Mouse (Mus musculus): Measurements from ENCODE around the gene Adora3. TPM values are rescaled to one million over a fixed set of nuclear protein-coding genes. Genes with fewer than 3 reads are reported as not detected.

Gene Adora3
- polyA plus RNA-seq, 1 experiment: 0.39 TPM

DNA sequence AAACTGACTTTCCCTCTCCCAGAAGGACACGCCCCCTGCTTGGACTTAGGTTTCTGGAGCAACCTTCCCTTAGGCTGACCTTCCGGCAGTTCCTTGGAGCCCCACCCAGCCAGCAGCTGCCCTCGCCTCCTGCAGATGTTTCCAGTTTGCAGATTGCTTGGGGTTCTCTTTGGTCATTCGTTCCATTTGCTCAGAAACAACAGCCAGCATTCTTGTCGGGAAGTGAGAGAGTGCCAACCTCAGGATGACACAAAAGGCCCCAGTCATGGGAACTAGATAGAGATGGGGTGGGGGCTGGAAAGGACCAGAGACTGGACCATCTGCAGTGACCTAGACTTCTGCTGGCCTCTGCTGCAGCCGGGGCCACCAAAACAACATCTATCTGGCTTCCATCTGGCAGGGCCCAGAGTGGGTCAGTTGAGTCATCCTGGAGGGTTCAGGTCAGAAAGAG is 23.3 kb downstream of the Adora3 start:
- Histone ChIP-seq H3K4me1 (ENCODE audit: control insufficient read depth, insufficient read depth, insufficient read length, low read length) (peaks cover 30% of the 10 kb centered on the region), H3K27ac (ENCODE audit: insufficient read depth, low read depth, low read length) (peak overlapping the region; percentile 87), H3K4me3 (ENCODE audit: low read depth, low read length) (peak overlapping the region; percentile 9; the same call in 1 of the 2 replicates), H3K27me3 (ENCODE audit: control insufficient read depth, insufficient read depth, low read length) (no peaks in the 10 kb centered on the region), H3K36me3 (ENCODE audit: control insufficient read depth, insufficient read depth, low read length) (no peaks in the 10 kb centered on the region)
- no peak for TF ChIP-seq CTCF (IDR thresholded peaks at IDR 0.05; ENCODE audit: extremely low read depth, insufficient read length, insufficient replicate concordance, low read depth, low read length)
- no peak for TF ChIP-seq POLR2A (IDR thresholded peaks at IDR 0.05; ENCODE audit: low read depth, low read length)
- 12% methylated on average over 6 of the region's 6 CpGs for WGBS

DNA sequence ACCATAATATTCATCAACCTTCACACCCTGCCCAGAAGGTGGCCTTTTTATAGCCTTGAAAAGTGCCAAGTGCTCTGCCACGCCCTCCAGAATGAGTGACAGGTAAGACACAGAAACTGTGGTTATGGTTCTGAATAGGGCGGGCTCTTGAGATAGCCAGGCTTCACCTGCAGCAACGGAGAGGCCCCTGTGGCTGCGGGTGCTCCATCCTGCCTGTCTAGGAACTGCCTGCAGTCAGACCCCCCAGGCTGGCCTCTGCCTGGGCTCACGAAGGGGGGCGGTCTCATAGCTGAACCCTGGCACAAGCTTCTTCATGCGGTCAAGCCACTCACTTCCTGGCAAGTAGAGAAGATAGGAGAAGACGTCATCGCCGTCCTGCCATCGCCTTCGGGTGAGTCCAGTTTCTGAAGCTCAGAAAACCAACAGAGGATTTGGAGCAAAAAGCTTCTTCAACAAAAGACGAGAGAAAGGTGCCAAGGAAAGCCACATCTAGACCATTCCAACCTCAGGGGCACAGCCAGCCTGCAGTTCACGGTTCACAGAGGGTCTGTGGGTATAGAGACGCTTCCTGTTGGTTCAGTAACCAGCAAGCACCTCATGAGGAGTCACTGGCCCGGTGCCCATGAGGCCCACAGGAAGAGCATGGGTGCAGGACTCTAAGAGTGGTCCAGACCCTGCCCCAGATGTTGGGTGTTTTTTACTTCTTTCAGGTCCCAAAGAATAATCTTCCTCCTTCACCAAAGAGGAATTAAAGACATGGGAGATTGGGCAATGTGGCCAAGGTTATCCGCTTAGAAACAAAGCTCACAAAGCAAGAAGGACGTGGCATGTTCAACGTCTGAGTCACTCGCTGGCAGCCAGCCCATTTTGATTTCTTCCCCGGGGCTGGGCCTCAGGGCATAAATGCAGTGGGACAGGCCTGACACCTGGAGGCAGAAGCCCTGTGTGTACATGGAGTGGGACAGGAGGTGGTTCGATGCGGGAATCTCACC is 24.2 kb downstream of the Adora3 start:
- 14% methylated on average over 23 of the region's 23 CpGs for WGBS

DNA sequence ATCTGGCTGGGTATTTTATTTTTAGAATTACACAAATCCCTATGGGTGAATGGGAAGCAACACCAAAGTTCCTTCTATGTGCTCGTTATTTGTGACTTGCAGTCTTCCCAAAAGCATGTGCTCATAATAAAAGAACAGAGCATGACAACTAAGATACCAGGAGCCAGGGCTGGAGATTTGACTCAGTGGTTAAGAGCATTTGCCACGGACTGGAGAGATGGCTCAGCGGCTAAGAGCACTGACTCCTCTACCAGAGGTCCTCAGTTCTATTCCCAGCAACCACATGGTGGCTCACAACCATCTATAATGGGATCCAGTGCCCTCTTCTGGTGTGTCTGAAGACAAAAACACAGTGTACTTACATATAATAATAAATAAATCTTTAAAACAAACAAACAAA is 26.2 kb downstream of the Adora3 start:
- no peaks in the 10 kb centered on the region for H3K27me3 ChIP-seq (ENCODE audit: control insufficient read depth, insufficient read depth, low read length)
- H3K4me1 ChIP-seq (ENCODE audit: control insufficient read depth, insufficient read depth, insufficient read length, low read length): peaks cover 30% of the 10 kb centered on the region
- H3K4me3 ChIP-seq (ENCODE audit: low read depth, low read length): no peak overlapping the region
- no peak overlapping the region for H3K27ac ChIP-seq (ENCODE audit: insufficient read depth, low read depth, low read length)
- no peaks in the 10 kb centered on the region for H3K36me3 ChIP-seq (ENCODE audit: control insufficient read depth, insufficient read depth, low read length)
- 87% methylated on average over 3 of the region's 3 CpGs for WGBS
- TF ChIP-seq POLR2A (IDR thresholded peaks at IDR 0.05; ENCODE audit: low read depth, low read length) (no peak), CTCF (IDR thresholded peaks at IDR 0.05; ENCODE audit: extremely low read depth, insufficient read length, insufficient replicate concordance, low read depth, low read length) (no peak)

More for the DNA sequence above, 24.2 kb downstream of the Adora3 start:
- H3K36me3 ChIP-seq (ENCODE audit: control insufficient read depth, insufficient read depth, low read length): no peaks in the 10 kb centered on the region
- no peaks in the 10 kb centered on the region for H3K27me3 ChIP-seq (ENCODE audit: control insufficient read depth, insufficient read depth, low read length)
- TF ChIP-seq POLR2A (IDR thresholded peaks at IDR 0.05; ENCODE audit: low read depth, low read length) (no peak), CTCF (IDR thresholded peaks at IDR 0.05; ENCODE audit: extremely low read depth, insufficient read length, insufficient replicate concordance, low read depth, low read length) (peak; percentile 86; the same call in 1 of the 2 replicates)
- peak overlapping the region; percentile 56 for H3K4me3 ChIP-seq (ENCODE audit: low read depth, low read length)
- peaks cover 30% of the 10 kb centered on the region for H3K4me1 ChIP-seq (ENCODE audit: control insufficient read depth, insufficient read depth, insufficient read length, low read length)
- peak overlapping the region; percentile 87 for H3K27ac ChIP-seq (ENCODE audit: insufficient read depth, low read depth, low read length)

DNA sequence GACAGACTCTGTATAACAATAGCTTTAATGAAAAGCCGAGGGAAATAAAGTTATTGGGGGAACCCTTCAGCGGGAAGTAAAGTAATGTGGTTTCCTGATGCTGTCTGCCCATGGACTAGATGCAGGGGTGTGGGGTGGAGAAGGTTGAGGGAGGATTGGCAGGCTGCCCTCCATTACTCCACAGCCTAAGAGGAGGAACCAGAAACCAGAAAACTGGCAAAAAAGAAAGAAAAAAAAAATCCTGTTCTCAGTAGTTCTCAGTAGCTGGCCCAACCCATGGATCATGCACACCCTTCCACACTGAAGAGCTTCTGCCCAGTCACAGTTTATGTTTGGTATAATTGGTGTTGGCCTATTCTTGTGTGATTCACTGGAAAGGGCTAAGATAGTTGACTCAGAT is 27.7 kb downstream of the Adora3 start:
- no peaks in the 10 kb centered on the region for H3K27me3 ChIP-seq (ENCODE audit: control insufficient read depth, insufficient read depth, low read length)
- no peaks in the 10 kb centered on the region for H3K36me3 ChIP-seq (ENCODE audit: control insufficient read depth, insufficient read depth, low read length)
- peaks cover 17% of the 10 kb centered on the region for H3K4me1 ChIP-seq (ENCODE audit: control insufficient read depth, insufficient read depth, insufficient read length, low read length)
- H3K27ac ChIP-seq (ENCODE audit: insufficient read depth, low read depth, low read length): no peak overlapping the region
- H3K4me3 ChIP-seq (ENCODE audit: low read depth, low read length): no peak overlapping the region
- TF ChIP-seq CTCF (IDR thresholded peaks at IDR 0.05; ENCODE audit: extremely low read depth, insufficient read length, insufficient replicate concordance, low read depth, low read length) (no peak), POLR2A (IDR thresholded peaks at IDR 0.05; ENCODE audit: low read depth, low read length) (no peak)
- WGBS: 62% methylated on average over 2 of the region's 2 CpGs

DNA sequence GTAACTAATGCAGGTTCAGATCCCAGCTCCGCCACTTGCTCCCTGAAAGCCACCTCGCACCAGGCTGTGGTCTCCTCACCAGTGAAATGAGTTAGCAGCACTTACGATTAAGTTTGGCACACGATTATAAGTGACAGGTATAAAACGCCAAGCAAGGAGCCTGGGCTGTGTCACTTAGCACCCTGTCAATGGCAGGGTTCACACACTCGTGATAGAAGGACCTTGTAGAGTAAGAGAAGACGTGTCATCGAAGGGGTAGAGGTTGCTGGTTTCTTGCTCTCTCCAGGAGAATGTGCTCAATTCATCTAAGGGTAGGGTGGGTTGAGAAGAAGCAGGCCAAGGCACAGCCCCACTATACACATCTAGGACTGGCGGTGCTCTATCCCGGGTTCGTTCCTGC is 28.2 kb downstream of the Adora3 start:
- WGBS: 90% methylated on average over 11 of the region's 11 CpGs
- H3K36me3 ChIP-seq (ENCODE audit: control insufficient read depth, insufficient read depth, low read length): no peaks in the 10 kb centered on the region
- H3K27me3 ChIP-seq (ENCODE audit: control insufficient read depth, insufficient read depth, low read length): no peaks in the 10 kb centered on the region
- H3K27ac ChIP-seq (ENCODE audit: insufficient read depth, low read depth, low read length): no peak overlapping the region
- peaks cover 15% of the 10 kb centered on the region for H3K4me1 ChIP-seq (ENCODE audit: control insufficient read depth, insufficient read depth, insufficient read length, low read length)
- TF ChIP-seq CTCF (IDR thresholded peaks at IDR 0.05; ENCODE audit: extremely low read depth, insufficient read length, insufficient replicate concordance, low read depth, low read length): no peak
- no peak for TF ChIP-seq POLR2A (IDR thresholded peaks at IDR 0.05; ENCODE audit: low read depth, low read length)
- H3K4me3 ChIP-seq (ENCODE audit: low read depth, low read length): no peak overlapping the region

DNA sequence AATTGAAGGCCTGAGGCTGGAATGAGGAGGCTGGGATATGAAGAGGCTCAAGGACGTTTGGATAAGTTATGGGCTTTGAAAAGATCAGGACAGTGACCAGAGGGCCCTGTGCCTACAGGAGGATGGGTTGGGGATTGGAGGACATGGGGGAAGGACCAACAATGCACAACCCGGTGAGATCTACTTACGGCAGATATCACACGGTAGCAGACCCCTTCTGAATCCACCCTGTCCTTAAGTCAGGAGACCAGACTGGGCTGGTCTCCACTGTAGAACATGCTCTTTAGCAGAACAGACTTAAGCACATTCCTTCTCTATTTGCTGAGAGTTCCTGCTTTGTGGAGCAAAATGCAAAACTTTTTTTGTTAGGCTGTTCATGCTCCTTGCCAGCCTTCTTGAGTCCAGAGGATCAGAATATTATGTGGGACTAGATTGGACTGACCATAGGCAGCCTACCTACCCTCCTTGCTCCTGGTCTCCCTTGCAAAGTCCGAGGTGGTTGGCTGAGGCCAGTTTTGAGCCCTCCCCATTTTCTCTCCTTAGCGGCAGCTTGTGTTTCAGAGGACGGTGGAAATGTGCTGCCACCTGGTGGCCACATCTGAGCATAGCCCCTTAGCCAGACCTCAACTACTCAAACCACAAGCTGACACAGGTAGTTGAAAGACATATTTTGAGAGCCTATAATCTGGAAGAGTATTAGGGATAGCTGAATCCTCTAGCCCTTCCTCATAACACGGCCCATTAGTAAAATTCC is 28.9 kb downstream of the Adora3 start:
- no peaks in the 10 kb centered on the region for H3K27me3 ChIP-seq (ENCODE audit: control insufficient read depth, insufficient read depth, low read length)
- TF ChIP-seq CTCF (IDR thresholded peaks at IDR 0.05; ENCODE audit: extremely low read depth, insufficient read length, insufficient replicate concordance, low read depth, low read length) (peak; percentile 96), POLR2A (IDR thresholded peaks at IDR 0.05; ENCODE audit: low read depth, low read length) (no peak)
- H3K4me1 ChIP-seq (ENCODE audit: control insufficient read depth, insufficient read depth, insufficient read length, low read length): peaks cover 8% of the 10 kb centered on the region; the same call in 1 of the 2 replicates
- H3K4me3 ChIP-seq (ENCODE audit: low read depth, low read length): no peak overlapping the region
- 41% methylated on average over 8 of the region's 8 CpGs for WGBS
- no peak overlapping the region for H3K27ac ChIP-seq (ENCODE audit: insufficient read depth, low read depth, low read length)
- H3K36me3 ChIP-seq (ENCODE audit: control insufficient read depth, insufficient read depth, low read length): no peaks in the 10 kb centered on the region
